Mouse (Mus musculus): ENCODE measurements around the gene Pik3r2. TPM values are rescaled to one million over a fixed set of nuclear protein-coding genes. Genes with fewer than 3 reads are reported as not detected.

The Pik3r2 gene
- polyA plus RNA-seq, 1 experiment from 2014 or later, result 77.3 TPM

DNA sequence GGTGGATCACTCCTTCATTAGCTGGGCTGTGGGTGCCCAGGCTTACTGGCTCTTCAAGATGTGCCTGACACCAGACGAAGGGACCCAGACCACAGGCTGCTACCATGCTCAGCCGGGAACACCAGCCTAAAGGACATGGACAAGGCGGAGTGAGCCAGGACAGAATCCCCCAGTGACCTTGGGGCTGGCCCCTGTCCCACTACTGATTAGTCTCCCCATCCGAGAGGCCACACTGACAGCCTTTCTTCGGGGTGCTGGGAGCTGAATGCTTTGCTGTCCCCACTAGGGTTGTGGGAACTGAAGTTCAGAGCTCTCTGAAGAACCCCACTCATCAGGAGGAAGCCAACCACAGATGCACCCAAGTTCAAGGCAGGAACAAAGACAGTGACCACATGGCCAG, 1.3 kb downstream of the Pik3r2 start:
- H3K9ac ChIP-seq (replicated peaks; ENCODE audit: low read length), result peak overlapping the region; percentile 98
- peaks cover 39% of the 10 kb centered on the region for H3K4me1 ChIP-seq (ENCODE audit: insufficient read depth, low read length)
- no peak overlapping the region for H3K27ac ChIP-seq (ENCODE audit: low read length)
- H3K27me3 ChIP-seq (ENCODE audit: insufficient read depth, low read length), result no peaks in the 10 kb centered on the region
- peaks cover 49% of the 10 kb centered on the region for H3K36me3 ChIP-seq (ENCODE audit: insufficient read depth, low read length)
- no peak for ATAC-seq (ENCODE audit: low FRiP score, low TSS enrichment)
- H3K9me3 ChIP-seq (ENCODE audit: low read length), result no peaks in the 10 kb centered on the region
- H3K4me2 ChIP-seq (replicated peaks; ENCODE audit: low read depth, low read length), result peak overlapping the region; percentile 83
- WGBS, result 91% methylated on average over 5 of the region's 5 CpGs
- peak overlapping the region; percentile 84 for H3K4me3 ChIP-seq (ENCODE audit: low read length)

DNA sequence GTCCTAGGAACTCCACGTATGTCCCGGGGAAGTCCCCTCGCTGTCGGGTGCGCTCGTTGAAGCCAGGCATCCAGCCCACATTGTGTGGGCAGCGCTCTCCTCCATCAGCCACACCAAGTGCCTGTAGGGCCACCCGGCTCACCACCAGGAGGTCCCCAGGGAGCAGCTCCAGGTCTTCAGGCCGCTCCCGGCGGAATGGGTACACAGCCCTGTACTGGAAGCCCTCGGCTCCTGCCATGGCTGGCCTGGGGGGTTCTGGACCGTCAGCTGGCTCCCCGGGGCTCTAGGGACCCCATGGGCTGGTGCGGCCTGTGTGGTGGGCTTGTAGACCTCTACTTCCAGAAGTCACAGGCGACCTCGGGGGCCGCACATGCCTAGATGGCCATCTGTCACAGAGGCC, 1.8 kb downstream of the Pik3r2 start:
- H3K27ac ChIP-seq (ENCODE audit: low read length), result no peak overlapping the region
- H3K27me3 ChIP-seq (ENCODE audit: insufficient read depth, low read length), result no peaks in the 10 kb centered on the region
- H3K4me1 ChIP-seq (ENCODE audit: insufficient read depth, low read length), result peaks cover 39% of the 10 kb centered on the region
- H3K4me3 ChIP-seq (ENCODE audit: low read length), result no peak overlapping the region
- ATAC-seq (ENCODE audit: low FRiP score, low TSS enrichment), result no peak
- no peak overlapping the region for H3K4me2 ChIP-seq (replicated peaks; ENCODE audit: low read depth, low read length)
- peaks cover 45% of the 10 kb centered on the region for H3K36me3 ChIP-seq (ENCODE audit: insufficient read depth, low read length)
- no peaks in the 10 kb centered on the region for H3K9me3 ChIP-seq (ENCODE audit: low read length)
- no peak overlapping the region for H3K9ac ChIP-seq (replicated peaks; ENCODE audit: low read length)
- 93% methylated on average over 18 of the region's 18 CpGs for WGBS

DNA sequence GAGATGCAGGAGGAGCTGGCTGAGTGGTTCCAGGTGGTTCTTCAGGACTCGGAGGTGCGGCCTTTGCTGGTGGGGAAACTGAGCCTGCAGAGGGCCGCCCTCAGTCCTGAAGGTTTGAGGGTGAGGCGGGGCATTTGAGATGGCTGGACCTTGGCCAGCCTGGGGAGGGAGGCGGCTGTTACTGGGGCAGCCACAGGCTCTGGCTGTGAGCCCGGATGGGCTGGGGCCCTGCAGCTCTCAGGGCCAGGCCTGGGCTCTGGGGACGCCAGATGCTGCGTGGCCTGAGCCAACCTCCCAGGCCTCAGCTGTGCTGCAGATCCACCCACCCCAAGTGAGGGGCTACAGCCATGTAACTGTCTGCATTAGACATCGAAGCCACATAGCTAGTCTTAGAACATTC, 2.7 kb downstream of the Pik3r2 start:
- Histone ChIP-seq H3K4me3 (ENCODE audit: low read length) (no peak overlapping the region), H3K9ac (replicated peaks; ENCODE audit: low read length) (peak overlapping the region; percentile 42), H3K4me2 (replicated peaks; ENCODE audit: low read depth, low read length) (no peak overlapping the region), H3K27ac (ENCODE audit: low read length) (0 out of 2 replicates have a peak overlapping the region, but pooled peaks have one; percentile 6), H3K4me1 (ENCODE audit: insufficient read depth, low read length) (peaks cover 39% of the 10 kb centered on the region), H3K9me3 (ENCODE audit: low read length) (no peaks in the 10 kb centered on the region), H3K27me3 (ENCODE audit: insufficient read depth, low read length) (no peaks in the 10 kb centered on the region), H3K36me3 (ENCODE audit: insufficient read depth, low read length) (peaks cover 41% of the 10 kb centered on the region)
- 63% methylated on average over 9 of the region's 9 CpGs for WGBS
- ATAC-seq (ENCODE audit: low FRiP score, low TSS enrichment), result no peak

DNA sequence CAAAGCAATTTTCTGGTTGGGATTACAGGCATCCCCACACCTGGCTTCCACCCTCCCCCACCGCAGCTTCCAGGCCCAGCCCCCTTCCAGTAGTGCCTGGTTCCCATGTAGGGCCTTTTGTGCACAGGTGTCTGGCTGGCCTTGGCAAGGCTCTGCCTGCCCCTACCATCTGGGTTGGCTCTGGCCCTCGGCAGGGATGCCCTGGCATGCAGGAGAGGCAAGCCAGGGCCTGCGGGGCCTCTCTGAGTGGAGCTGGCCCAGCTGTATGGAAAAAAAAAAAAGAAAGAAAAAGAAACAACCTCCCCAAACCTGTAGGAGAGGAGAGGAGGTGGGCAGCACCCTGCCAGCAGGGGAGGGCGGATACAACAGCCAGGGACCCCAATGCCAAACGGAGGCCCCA, 3.1 kb downstream of the Pik3r2 start:
- Histone ChIP-seq H3K27ac (ENCODE audit: low read length) (no peak overlapping the region), H3K9me3 (ENCODE audit: low read length) (no peaks in the 10 kb centered on the region), H3K36me3 (ENCODE audit: insufficient read depth, low read length) (peaks cover 46% of the 10 kb centered on the region), H3K9ac (replicated peaks; ENCODE audit: low read length) (peak overlapping the region; percentile 42; the same call in 1 of the 2 replicates), H3K4me1 (ENCODE audit: insufficient read depth, low read length) (peaks cover 39% of the 10 kb centered on the region), H3K4me3 (ENCODE audit: low read length) (no peak overlapping the region), H3K4me2 (replicated peaks; ENCODE audit: low read depth, low read length) (no peak overlapping the region), H3K27me3 (ENCODE audit: insufficient read depth, low read length) (no peaks in the 10 kb centered on the region)
- 82% methylated on average over 5 of the region's 5 CpGs for WGBS
- ATAC-seq (ENCODE audit: low FRiP score, low TSS enrichment), result no peak

DNA sequence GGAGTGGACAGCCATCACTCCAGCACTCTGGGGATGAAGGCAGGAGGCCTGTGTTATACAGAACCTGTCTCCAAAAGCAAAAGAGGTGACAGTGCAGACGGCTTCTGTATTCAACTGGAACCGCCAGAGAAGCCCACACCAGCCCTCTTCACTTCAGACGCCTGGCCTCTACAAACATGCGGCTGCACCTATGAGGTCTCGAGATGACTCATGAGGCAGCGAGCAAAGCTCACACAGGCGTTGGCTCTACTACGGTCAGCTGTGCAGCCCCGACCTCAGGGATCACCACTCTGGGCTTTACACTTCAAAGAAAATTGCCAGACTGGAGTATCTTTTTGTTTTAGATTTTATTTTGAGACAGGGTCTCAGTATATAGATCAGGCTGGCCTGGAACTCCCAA, 3.6 kb downstream of the Pik3r2 start:
- 0 out of 2 replicates have a peak overlapping the region, but pooled peaks have one; percentile 19 for H3K9ac ChIP-seq (replicated peaks; ENCODE audit: low read length)
- WGBS, result 76% methylated on average over 9 of the region's 9 CpGs
- ATAC-seq (ENCODE audit: low FRiP score, low TSS enrichment), result no peak
- H3K9me3 ChIP-seq (ENCODE audit: low read length), result no peaks in the 10 kb centered on the region
- no peak overlapping the region for H3K4me2 ChIP-seq (replicated peaks; ENCODE audit: low read depth, low read length)
- no peak overlapping the region for H3K4me3 ChIP-seq (ENCODE audit: low read length)
- H3K36me3 ChIP-seq (ENCODE audit: insufficient read depth, low read length), result peaks cover 51% of the 10 kb centered on the region
- H3K27me3 ChIP-seq (ENCODE audit: insufficient read depth, low read length), result no peaks in the 10 kb centered on the region
- H3K4me1 ChIP-seq (ENCODE audit: insufficient read depth, low read length), result peaks cover 34% of the 10 kb centered on the region
- no peak overlapping the region for H3K27ac ChIP-seq (ENCODE audit: low read length)

DNA sequence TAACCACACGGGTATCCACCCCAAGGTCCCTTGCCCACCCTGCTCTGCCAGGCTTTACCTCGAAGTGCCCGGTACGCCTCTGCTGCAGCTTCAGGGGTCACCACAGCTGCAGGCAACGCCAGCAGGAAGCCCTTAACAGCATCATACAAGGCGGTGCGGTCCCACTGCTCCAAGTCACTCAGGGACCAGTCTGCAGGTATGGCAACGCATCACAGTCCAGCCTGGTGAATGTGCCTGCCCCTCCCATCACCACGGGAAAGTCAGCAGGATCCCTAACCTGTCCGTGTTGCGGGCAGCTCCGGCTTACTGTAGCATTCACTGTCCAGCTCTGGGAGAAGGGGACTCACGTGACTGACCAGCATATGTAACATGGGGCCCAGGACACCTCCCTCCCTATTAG, 4.4 kb downstream of the Pik3r2 start:
- no peaks in the 10 kb centered on the region for H3K27me3 ChIP-seq (ENCODE audit: insufficient read depth, low read length)
- peaks cover 51% of the 10 kb centered on the region for H3K36me3 ChIP-seq (ENCODE audit: insufficient read depth, low read length)
- peak overlapping the region; percentile 19; the same call in 1 of the 2 replicates for H3K9ac ChIP-seq (replicated peaks; ENCODE audit: low read length)
- H3K4me3 ChIP-seq (ENCODE audit: low read length), result no peak overlapping the region
- WGBS, result 92% methylated on average over 13 of the region's 13 CpGs
- peaks cover 33% of the 10 kb centered on the region for H3K4me1 ChIP-seq (ENCODE audit: insufficient read depth, low read length)
- no peaks in the 10 kb centered on the region for H3K9me3 ChIP-seq (ENCODE audit: low read length)
- no peak overlapping the region for H3K4me2 ChIP-seq (replicated peaks; ENCODE audit: low read depth, low read length)
- no peak for ATAC-seq (ENCODE audit: low FRiP score, low TSS enrichment)
- no peak overlapping the region for H3K27ac ChIP-seq (ENCODE audit: low read length)

DNA sequence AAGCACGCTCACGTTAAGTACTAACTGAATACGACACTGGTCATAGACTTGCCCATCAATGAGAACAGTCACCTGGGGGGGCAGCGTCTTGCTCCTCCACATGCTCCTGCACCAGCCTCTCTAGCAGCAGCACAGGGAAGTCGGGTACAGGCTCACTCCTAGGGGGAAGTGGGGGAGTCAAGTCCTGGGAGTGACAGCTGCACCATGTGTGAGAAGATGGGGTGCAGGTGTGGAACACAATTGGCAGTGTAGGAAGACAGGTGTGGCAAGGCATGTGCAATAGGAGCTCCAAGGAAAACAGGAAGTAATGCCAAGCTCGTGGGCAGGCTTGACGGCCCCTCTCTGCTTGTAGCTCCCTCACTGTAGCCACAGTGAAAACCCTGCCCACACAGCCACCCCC, 5.3 kb downstream of the Pik3r2 start:
- Histone ChIP-seq H3K4me1 (ENCODE audit: insufficient read depth, low read length) (peaks cover 41% of the 10 kb centered on the region), H3K4me2 (replicated peaks; ENCODE audit: low read depth, low read length) (no peak overlapping the region), H3K4me3 (ENCODE audit: low read length) (no peak overlapping the region), H3K36me3 (ENCODE audit: insufficient read depth, low read length) (peaks cover 51% of the 10 kb centered on the region), H3K9me3 (ENCODE audit: low read length) (no peaks in the 10 kb centered on the region), H3K27ac (ENCODE audit: low read length) (no peak overlapping the region), H3K9ac (replicated peaks; ENCODE audit: low read length) (no peak overlapping the region), H3K27me3 (ENCODE audit: insufficient read depth, low read length) (no peaks in the 10 kb centered on the region)
- 81% methylated on average over 7 of the region's 7 CpGs for WGBS
- no peak for ATAC-seq (ENCODE audit: low FRiP score, low TSS enrichment)

DNA sequence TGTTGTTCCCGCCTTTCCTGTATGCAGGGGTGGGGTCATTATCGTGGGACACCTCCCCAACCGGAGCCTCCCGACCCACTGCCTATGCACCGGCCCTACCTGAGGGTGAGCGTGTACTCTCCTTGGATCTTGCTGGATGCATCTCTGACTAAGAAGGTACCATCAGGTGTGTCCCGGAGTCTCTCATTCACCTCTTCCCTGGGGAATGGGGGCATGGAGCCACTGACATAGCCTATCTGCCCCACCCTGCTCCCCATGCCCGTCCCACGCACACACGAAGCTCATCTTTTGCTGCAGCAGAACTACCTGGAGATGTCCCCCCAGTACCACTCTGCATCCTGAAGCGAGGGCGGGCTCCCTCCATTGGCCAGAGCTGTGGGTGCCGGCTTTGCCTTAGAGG, 5.8 kb downstream of the Pik3r2 start:
- H3K36me3 ChIP-seq (ENCODE audit: insufficient read depth, low read length), result peaks cover 51% of the 10 kb centered on the region

DNA sequence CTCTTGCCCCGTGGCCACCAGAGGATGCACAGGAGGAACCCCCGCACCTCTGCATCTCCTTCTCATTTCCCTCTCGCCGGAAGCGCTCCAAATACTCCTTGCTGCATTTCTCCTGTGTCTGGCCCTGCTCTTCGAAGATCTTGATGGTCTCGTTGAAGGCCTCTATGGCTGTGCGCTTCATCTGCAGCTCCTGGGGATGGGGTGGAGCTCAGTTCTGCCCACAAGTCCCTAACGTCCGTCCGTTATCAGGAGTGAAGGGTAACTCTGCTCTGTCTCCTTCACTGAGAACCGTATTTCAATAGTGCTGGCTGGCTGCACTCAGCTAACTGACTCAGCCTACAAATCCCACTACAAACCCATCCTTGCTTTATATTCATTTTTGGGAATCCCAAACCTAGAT, 6.7 kb downstream of the Pik3r2 start:
- no peak overlapping the region for H3K4me2 ChIP-seq (replicated peaks; ENCODE audit: low read depth, low read length)
- peak overlapping the region; percentile 22; the same call in 1 of the 2 replicates for H3K9ac ChIP-seq (replicated peaks; ENCODE audit: low read length)
- no peak for ATAC-seq (ENCODE audit: low FRiP score, low TSS enrichment)
- peaks cover 39% of the 10 kb centered on the region for H3K4me1 ChIP-seq (ENCODE audit: insufficient read depth, low read length)
- WGBS, result 75% methylated on average over 12 of the region's 12 CpGs
- no peak overlapping the region for H3K4me3 ChIP-seq (ENCODE audit: low read length)
- H3K36me3 ChIP-seq (ENCODE audit: insufficient read depth, low read length), result peaks cover 51% of the 10 kb centered on the region
- H3K27ac ChIP-seq (ENCODE audit: low read length), result no peak overlapping the region
- no peaks in the 10 kb centered on the region for H3K27me3 ChIP-seq (ENCODE audit: insufficient read depth, low read length)
- H3K9me3 ChIP-seq (ENCODE audit: low read length), result no peaks in the 10 kb centered on the region

More for the DNA sequence above, 5.8 kb downstream of the Pik3r2 start:
- H3K27ac ChIP-seq (ENCODE audit: low read length), result no peak overlapping the region
- H3K4me3 ChIP-seq (ENCODE audit: low read length), result no peak overlapping the region
- ATAC-seq (ENCODE audit: low FRiP score, low TSS enrichment), result no peak
- H3K4me2 ChIP-seq (replicated peaks; ENCODE audit: low read depth, low read length), result no peak overlapping the region
- H3K9me3 ChIP-seq (ENCODE audit: low read length), result no peaks in the 10 kb centered on the region
- no peaks in the 10 kb centered on the region for H3K27me3 ChIP-seq (ENCODE audit: insufficient read depth, low read length)
- H3K4me1 ChIP-seq (ENCODE audit: insufficient read depth, low read length), result peaks cover 41% of the 10 kb centered on the region
- H3K9ac ChIP-seq (replicated peaks; ENCODE audit: low read length), result no peak overlapping the region
- 94% methylated on average over 13 of the region's 13 CpGs for WGBS

DNA sequence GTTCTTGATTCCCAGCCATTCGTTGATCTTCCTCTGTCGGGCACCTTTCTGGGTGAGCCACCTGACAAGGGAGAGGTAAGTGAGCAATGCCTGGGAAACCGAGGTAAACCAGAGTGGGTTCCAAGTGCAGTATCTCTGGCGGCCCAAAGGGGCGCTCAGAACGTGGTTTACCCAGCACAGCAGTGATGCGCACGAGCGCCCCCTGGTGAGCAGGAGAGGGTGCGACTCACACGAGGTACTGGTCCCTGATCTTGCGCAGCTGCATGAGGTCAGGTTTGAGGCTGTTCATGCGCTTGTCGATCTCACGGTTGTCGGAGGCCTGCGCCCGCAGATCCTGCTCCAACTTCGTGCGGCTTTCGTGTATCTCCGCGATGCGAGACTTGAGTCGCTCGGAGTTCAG, 7.2 kb downstream of the Pik3r2 start:
- peaks cover 35% of the 10 kb centered on the region for H3K4me1 ChIP-seq (ENCODE audit: insufficient read depth, low read length)
- peaks cover 47% of the 10 kb centered on the region for H3K36me3 ChIP-seq (ENCODE audit: insufficient read depth, low read length)
- WGBS, result 5% methylated on average over 26 of the region's 26 CpGs
- H3K4me2 ChIP-seq (replicated peaks; ENCODE audit: low read depth, low read length), result no peak overlapping the region
- H3K9ac ChIP-seq (replicated peaks; ENCODE audit: low read length), result peak overlapping the region; percentile 22; the same call in 1 of the 2 replicates
- H3K4me3 ChIP-seq (ENCODE audit: low read length), result no peak overlapping the region
- no peaks in the 10 kb centered on the region for H3K27me3 ChIP-seq (ENCODE audit: insufficient read depth, low read length)
- no peaks in the 10 kb centered on the region for H3K9me3 ChIP-seq (ENCODE audit: low read length)
- H3K27ac ChIP-seq (ENCODE audit: low read length), result no peak overlapping the region
- ATAC-seq (ENCODE audit: low FRiP score, low TSS enrichment), result peak; percentile 43; the same call in 1 of the 2 replicates

Data from kidney, embryonic 16.5 days (tissue).